Mouse (Mus musculus) yolk sac, embryonic 10.5 days (tissue): Measurements from ENCODE around the gene Anxa9.

Source experiments
- DNase-seq: peaks from one replicate; pipeline ENCODE4 v3.0.0-alpha.2; 2017; ENCODE audit warnings: low spot score

Gene Anxa9

DNA sequence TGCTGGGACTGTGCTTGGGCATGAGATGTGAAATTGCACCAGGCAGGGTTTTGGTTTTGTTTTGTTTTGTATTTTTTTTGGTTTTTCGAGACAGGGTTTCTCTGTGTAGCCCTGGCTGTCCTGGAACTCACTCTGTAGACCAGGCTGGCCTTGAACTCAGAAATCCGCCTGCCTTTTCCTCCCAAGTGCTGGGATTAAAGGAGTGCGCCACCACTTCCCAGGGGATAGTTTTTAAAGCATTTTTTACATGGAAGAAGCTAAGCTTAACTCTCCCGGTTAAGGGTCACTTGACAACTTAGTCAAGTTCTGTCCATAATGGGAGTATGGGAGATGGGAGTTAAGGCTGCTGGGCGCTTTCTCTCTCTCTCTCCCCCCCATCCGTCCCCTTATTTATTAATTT, 7.1 kb upstream of the Anxa9 start:
- DNase-seq: no peak

DNA sequence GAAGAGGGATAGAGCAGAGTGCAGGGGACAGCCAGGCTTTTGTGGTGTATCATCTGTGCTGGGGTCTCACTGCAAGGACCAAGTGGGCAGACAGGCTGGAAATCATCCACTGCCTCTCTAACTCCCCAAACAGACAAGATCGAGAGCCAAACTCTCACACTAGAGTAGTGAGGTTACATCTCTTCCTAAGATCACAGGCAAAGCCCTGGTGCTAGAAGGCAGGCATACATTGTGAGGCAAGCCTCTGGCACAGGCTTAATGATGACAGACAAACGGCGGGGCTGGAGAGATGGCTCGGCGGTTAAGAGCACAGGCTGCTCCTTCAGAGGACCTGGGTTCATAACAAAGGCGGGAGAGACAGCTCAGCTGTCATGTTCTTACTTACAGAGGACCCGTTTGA, 6.5 kb upstream of the Anxa9 start:
- no peak for DNase-seq

DNA sequence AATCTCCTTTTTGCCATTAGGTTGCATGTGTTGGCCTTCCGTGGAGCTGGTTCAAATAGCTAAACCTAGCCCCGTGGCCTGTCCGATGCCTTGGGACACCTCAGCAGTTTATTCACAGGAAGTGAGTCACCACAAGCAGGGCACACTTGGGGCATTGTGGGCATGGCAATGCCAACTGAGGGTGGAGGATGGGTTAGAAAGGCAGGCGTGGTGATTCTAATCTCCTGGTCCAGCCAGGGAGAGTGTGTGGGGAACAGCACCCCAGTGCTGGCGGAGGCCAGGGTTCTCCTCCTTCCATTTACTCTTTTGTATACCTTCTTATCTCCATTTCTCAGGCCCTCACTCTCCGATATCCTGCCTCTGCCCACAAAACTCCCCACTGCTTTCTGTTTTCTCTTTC, 5.6 kb upstream of the Anxa9 start:
- no peak for DNase-seq

DNA sequence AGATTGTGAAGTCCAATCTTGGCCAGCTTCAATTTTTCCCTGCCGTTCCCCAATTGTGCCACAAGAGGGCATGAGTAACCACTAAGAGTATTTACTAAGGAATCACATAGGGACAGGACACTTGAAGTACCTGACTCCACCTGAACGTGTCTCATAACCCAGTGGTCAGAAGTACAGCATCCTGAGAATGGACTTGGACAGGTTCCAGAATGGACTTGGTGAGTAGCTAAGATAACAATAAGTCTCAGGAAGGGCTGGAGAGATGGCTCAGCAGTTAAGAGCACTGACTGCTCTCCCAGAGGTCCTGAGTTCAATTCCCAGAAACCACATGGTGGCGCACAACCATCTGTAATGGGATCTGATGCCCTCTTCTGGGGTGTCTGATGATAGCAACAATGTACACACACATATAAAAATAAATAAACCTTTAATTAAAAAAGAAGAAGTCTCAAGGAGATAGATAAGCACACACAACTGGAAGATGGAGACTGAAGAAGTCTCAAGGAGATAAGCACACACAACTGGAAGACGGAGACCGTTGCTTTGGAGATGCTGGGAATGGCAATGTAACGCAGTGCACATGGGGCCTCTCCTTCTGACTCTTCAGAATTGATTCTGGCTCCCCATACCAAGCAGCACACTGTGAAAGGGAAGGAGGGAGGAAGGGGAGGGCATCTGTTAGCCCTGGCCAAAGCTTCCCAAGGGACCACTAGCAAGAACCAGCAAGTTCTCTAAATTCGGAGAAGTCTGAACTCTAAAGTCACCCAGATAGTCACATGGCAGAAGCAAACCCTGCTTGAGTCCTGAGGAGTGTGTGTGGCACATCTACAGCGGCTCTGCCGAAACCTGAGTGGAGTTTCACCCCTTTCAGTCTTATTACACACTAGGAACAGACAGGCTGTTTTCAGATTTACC, 4.2 kb upstream of the Anxa9 start:
- peak; percentile 76 for DNase-seq

DNA sequence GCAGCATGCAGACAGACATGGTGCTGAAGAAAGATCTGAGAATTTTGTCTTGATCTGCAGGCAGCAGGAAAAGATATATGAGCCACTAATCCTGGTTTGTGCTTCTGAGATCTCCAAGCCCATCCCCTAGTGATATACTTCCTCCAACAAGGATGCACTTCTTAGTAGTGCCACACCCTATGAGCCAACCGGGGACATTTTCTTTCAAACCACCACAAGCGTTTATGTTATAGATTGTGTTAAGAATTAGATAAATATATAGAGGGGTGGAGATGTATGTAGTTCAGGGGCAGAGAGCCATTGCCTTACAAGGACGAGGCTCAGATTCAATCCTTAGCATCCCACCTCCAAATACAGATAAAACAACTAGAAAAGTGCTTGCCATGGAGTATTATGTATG, 3.5 kb upstream of the Anxa9 start:
- no peak for DNase-seq

DNA sequence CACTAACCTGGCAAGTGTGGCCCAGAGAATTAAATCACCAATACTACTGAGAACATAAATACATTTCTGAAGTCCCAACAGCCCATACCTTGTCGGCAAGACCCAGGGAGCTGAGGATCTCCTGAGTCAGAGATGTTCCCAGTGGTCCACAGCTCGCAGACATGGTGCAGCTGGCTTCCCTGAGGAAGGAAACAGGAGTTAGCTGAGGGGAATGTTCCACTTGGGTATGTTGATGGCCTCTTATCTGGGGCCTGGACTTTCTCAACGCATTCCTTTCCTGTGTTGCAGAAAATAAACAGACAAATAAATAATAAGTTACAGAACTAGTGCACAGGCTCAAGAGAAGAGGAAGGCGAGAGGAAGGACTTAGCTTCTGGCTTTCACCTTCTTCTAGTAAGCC, 732 bp downstream of the Anxa9 start:
- no peak for DNase-seq

DNA sequence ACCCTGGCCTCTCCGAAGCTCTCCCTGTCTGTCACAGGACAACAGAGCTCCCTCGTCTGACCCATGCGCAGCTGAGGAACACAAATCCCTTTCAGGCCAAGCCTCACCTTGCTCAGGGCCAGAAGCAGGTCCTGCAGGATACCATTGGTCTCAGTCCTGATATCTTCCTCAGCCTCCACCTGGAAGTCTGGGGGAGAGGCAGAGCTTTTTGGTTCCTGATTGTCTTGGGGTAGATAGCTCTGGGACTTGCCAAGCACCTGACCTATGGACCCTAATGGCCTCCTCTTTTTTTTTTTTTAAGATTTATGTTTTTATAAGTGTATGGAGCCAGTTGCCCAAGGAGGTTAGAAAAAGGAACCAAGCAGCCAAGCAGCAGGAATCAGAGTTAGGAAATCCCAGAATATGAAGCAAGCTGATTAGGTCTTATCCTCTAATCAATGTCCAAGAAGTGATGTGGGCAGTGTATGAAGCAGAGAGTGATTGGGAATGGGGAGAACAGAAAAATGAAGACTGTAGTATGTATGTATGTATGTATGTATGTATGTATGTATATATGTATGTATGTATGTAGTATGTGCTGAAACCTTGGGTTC, 5.7 kb downstream of the Anxa9 start:
- no peak for DNase-seq

DNA sequence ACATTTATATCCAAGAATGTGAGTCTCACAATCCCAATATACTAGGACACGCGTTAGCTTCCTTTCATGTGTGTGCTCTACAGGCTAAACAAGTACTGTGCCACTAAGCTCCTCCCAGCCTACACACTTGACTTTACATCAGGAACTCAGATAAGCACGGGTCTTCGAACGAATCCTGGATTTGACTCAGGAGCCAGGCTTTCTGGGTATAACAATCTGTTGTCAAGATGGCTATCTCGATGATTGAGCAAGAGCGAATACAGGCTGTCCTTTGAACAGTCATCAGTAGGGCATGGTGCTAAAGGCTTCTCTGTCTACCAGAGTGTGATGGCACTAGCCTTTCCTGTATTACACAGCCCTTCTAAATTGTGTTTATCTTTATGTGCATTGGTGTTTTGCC, 9.0 kb downstream of the Anxa9 start:
- DNase-seq: peak; percentile 76

DNA sequence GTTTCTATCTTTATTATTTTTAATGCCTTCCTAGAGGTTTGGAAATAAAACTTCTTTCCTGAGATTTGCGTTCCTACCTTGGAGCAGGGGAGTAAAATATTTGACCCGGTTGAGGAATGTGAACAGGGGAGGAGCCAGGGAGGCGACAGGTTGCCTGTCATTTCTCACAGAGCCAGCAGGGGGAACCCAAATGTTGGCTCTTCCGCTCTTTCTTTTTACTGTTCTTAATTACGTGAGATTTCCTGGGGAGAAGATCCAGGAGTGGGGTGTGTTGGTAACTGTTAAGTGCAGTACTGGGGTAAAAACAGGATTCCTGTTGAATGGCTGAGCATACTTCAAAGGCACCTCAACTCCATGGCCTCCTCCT, 10.9 kb downstream of the Anxa9 start:
- peak; percentile 76 for DNase-seq

DNA sequence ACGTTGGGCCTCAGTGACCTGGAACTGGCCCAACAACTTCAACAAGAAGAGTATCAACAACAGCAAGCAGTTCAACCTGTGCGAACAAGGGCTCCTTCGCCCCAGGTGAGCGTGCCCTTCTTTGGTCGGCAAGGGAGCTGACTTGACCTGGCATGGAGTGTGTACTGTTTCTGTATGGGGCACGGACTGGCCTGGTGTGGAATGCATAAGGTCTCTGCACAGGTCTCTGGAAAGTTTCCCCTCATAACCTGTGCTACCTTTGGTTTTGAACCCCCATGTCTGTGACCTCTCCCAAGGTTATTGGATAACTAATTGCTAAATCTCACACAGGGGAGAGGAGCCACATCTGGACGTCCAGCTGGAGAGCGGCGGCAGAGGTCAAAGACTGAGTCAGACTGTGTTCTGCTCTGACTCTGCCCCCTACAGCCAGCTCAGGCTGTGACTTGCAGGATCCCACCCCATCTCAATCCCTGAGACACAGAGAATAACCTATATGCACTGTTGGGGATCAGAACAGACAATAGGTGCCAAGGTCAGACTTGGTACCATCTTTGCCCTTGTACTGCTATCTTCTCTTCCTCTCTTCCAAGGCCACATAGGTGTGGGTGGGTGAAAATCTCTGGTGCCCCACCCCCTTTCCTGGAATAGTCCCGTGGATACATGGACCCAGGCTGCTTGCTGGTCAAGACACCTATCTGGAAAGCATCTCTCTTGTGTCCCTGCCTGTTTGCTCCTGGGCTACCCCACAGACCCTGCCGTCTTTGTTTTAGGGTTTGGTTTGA, 11.5 kb downstream of the Anxa9 start:
- DNase-seq: peak; percentile 75

DNA sequence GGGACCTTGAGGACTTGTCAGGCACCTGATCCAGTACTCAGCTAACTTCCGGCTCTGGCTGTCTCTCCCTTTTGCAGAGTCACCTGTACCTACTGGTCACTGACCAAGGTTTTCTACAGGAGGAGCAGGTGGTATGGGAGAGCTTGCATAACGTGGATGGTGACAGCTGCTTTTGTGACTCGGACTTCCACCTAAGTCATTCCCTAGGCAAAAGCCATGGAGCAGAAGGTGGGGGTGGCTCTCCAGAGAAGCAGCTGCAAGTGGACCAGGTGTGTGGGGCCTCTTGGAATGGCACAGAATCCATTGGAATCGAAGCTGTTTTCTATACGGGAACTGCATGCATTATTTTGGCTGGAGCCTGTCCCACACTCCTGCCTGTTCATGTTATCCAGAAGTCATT, 12.3 kb downstream of the Anxa9 start:
- DNase-seq: peak; percentile 44

DNA sequence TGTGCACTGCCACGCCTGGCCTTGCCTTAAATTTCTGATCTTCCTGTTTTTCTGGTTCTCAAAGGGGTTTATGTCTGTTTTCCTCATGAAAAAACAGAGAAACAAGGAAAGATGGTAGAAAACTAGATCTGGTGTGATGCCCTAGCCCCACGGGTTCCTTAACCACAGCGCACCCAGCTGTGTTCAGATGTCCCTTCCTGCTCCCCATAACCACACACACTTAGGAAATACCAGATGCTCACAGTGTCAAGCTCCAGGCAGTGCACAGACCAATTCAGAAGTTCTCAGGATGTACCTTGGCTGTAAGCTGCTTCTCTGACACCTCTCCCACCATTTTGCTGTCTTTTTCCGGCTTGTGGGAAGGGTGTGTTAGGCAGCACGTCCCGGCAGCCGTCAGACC, 12.7 kb downstream of the Anxa9 start:
- DNase-seq: no peak

DNA sequence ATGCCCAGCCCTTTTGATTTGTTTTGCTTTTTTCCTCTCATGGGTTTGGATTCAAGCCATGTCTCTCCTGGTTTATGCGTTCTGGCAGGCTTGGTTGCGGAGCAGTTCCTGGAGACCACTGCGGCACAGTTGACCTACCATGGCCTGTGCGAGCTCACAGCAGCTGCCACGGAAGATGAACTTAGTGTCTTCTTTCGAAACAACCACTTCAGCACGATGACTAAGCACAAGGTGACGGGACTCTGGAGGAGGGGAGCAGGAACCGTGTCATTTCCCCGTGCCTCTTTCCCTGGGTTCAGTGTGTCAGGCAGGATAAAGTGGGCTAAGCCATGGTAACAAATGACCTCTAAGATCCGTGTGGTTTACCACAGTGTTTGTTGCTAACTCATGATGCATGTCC, 13.4 kb downstream of the Anxa9 start:
- DNase-seq: peak; percentile 45

DNA sequence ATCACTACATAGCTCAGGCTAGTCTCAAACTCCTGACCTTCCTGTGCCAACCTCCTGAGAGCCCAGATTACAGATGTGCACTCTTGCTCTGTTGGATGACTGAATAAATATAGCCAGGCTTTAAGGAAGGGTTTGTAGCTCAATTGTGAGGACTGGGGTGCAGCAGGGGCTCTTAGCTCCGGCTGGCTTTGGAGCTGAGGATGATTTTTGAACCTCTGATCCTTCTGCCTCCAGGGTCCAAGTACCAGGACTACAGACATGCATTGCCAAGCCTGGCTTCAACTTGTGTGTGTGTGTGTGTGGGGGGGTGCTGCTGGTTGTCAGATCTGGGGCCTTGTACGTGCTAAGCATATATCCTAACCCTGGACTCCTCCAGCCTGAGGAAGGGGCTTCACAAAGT, 14.1 kb downstream of the Anxa9 start:
- DNase-seq: no peak

DNA sequence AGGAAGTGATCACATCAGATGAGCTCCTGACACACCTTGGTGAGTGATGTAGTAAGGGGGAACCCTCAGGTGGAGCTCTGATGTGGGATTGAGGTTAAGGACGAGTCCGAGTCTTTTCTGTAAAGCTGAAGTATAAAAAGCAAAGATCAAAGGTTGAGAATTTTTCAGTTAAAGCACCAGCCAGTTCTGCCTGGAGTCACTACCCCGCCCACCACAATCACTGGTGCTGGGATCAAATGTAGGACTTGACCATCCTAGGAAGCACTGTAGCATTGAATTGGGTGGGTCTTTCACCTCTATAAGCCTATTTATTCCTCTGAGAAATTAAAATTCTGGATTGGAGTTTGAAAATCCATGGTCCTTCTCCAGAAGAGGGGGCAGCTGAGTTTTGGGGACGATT, 15.9 kb downstream of the Anxa9 start:
- no peak for DNase-seq

DNA sequence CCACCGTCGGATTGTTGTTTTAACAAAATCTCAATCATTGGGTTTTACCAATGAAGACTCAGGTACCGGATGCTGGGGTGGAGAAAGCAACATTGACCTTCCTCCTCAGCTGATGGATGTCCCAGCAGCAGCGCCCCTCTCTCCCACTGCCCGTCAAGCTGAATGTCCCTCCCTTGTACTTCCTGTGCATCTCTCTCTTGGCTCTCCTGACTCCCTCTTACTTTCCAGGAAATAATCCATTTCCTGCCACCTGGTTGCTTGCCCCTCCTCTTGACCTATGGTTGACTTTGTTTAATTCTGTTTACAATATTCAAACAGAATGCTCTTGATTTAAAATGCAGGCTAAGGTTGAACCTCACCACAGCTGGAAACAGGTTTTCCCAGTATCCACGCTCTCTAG, 16.8 kb downstream of the Anxa9 start:
- no peak for DNase-seq

DNA sequence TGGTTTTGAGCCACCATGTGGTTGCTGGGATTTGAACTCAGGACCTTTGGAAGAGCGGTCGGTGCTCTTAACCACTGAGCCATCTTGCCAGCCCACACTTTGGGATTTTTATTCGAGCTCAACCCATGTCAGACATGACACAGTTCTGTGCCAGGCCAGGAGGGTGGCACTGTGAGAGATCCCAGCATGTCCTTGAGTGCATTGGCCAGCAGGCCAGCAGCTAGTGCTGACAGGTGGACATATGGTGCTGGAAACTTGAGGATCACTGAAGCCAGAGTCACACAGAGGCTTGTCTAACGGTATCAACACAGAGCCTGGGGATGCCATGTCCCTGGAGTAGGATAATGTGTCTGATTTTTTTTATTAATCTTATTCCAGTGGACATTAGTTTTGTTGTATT, 17.6 kb downstream of the Anxa9 start:
- DNase-seq: no peak

DNA sequence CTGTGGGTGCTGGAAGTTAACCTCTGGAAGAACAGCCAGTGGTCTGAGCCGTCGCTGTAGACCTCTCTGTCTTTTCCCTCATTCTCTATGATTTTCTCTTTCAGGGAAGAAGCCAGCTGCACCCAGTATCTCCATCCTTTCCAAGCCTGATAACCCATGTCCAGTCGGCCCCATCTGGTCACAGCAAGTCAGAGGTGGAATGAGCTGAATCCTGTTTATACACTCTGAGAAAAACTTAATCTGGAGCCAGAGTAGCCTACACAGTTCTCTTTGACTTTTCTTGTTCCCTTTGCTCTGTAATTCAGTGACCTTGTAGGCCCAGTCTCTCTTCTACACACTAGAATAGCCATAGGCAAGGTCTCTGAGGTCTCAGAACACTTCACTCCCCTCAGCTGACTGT, 19.4 kb downstream of the Anxa9 start:
- no peak for DNase-seq

DNA sequence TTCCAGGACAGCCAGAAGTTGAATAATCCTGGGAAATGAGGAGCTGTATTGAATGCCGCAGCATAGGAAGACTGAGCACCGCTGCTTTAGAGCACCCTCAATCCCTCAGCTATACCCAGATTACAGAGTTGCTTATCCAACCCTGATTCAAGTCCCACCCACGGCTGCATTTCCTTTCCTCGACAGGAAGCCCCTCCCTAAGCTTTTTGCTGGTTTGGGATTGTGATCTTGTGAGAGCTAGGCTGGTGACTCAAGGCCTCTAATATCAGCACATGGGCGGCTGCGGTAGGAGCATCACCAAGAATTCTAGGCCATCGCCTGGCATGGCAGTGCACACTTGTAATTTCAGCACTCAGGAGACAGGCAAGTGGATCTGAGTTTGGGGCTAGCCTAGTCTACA, 20.5 kb downstream of the Anxa9 start:
- DNase-seq: no peak

DNA sequence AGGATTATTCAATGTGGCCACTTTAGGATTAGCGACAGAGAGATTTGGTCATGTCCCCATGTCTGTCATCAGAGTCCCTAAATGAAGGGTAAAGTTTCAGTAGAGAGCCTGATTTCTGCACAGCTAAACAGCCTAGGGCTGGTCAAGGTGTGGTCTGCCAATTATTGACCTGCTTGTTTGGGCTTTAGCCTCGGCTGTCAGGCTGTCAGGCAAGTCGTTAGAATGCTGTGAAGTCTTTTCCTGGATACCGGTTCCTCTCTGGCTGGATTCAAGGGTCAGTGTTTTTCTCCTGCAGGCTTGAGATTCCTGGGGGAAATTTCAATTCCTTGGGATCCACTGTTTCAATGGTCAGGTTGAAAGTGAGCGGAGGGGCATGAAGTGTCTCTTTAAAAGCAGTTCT, 21.0 kb downstream of the Anxa9 start:
- peak; percentile 75 for DNase-seq

DNA sequence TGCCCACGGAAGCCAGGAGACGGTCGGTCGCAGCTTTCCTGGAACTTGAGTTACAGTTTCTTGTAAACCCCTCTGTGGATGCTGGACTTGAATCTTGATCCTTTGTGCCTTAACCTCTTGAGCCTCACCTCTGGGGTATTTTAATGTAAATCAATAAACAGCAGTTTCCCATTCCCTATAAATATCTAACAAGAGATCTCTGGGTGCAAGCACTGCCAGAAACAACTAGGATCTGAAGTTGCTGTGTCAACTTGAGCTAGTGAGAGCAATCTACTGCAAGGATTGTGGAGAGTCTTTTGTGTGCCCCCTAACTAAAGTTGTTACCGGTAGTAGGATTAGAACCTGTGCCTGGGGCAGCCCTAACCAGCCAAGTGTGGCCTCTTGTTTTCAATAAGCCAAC, 21.6 kb downstream of the Anxa9 start:
- no peak for DNase-seq

DNA sequence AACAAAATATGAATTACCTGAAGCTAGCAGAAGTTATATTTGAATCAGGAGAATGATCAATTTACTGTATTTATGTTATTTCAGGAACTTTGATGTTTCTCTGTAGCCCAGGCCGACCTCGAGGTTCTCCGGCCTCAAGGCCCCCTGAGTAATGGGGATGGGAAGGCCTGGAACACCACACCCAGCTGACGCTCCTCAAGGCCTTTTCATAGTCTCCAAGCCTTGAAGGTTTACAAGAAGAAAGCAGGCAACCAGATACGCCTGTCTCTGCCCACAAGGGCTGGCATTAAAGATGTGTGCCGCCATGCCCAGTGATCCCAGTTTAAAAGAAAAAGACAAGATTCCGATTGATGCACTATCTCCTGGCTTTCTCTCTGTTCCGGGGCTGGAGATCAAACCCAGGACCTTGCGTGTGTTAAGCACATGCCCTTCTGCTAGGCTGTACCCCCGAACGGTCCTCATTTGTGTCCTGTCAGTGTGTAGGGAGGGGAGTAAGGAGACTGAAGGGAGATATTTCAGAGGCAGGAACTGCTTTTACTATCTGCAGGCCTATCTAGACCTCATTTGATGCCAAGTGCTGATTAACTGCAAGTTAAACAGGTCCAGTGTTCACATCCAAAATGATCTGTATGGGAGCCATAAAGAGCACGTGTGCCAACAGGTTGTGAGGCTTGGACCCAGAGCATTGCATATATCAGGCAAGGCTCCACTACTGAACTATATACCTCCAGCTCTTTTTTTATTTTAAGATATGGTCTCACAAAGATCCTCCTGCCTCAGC, 22.3 kb downstream of the Anxa9 start:
- no peak for DNase-seq
